Comparison of ENCODE assay signal across 30 mouse cellular contexts in the genomic region with DNA sequence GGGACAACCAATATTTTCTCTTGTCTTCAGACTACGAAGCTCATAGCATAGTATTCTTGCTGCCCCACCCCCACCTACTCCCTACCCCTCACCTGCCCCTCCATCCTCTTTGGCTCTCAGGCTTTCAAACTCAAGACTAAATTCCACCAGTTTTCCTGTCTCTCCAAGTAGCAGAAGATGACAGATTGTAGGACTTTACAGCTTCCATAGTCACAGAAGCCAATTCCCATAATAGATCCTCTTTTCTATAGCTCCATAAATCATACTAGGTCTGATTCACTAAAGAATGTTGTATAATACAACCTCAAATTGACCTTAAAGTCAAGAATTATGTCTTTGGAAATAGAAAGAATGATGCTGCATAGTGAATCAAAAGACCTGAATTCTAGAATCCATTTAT.
"Had no signal": no experiment of that assay in that cellular context is flagged by ENCODE, and none has a peak within 500 bp of the region (broad histone marks: within the 10 kb centered on the region; RNA-seq: fewer than 3 reads in every experiment).

No protein-coding gene starts in this region.

- DNase-seq: left cerebral cortex, postnatal 4 days; liver; liver, embryonic 13.5 days; liver, postnatal 0 days; lung, adult 18-20 months; lung, adult 2 months; lung, embryonic 14.5 days; lung, postnatal 10 days; lung, postnatal 14 days; lung, postnatal 36 days; lung, postnatal 4 days; midbrain, embryonic 14.5 days had no signal

- ATAC-seq: liver, embryonic 12.5 days; liver, postnatal 0 days; lung, postnatal 0 days; midbrain, embryonic 13.5 days; midbrain, embryonic 15.5 days; midbrain, embryonic 16.5 days had no signal

- H3K27ac ChIP-seq: limb, embryonic 10.5 days; limb, embryonic 12.5 days; limb, embryonic 13.5 days; limb, embryonic 15.5 days; liver, embryonic 12.5 days; liver, embryonic 13.5 days; liver, embryonic 14.5 days; liver, embryonic 15.5 days; lung, embryonic 15.5 days; macrophage; midbrain, embryonic 10.5 days; midbrain, embryonic 12.5 days; midbrain, embryonic 13.5 days; midbrain, embryonic 15.5 days; neural tube, embryonic 12.5 days had no signal

- H3K4me3 ChIP-seq: limb, embryonic 10.5 days; limb, embryonic 12.5 days; limb, embryonic 13.5 days; limb, embryonic 15.5 days; liver, embryonic 12.5 days; liver, embryonic 13.5 days; liver, embryonic 15.5 days; lung, embryonic 15.5 days; megakaryocyte, embryonic 14.5 days; midbrain, embryonic 10.5 days; midbrain, embryonic 12.5 days; midbrain, embryonic 13.5 days; midbrain, embryonic 15.5 days; myocyte; neural tube, embryonic 12.5 days had no signal
